Mouse (Mus musculus) G1E (cell line): ENCODE measurements around the gene Dync1i1. TPM values are rescaled to one million over a fixed set of nuclear protein-coding genes. Genes with fewer than 3 reads are reported as not detected.

Experiments used
- ATAC-seq: 2 replicates; pipeline ENCODE4 v1.8.0; 2016; ENCODE audit warnings: mild to moderate bottlenecking; ENCODE audit not compliant: insufficient number of reproducible peaks, poor library complexity, low FRiP score, severe bottlenecking; ENCODE audit errors: extremely low read depth
- DNase-seq: peaks from one replicate; pipeline ENCODE4 v3.0.0; 2012; ENCODE audit warnings: low spot score
- H3K27me3 ChIP-seq: 2 replicates; pipeline ENCODE4 v1.6.1; 2012; ENCODE audit warnings: mild to moderate bottlenecking, low read length, inconsistent platforms; ENCODE audit not compliant: insufficient read depth
- H3K36me3 ChIP-seq: replicated peaks from 2 replicates; pipeline ENCODE3; 2012; ENCODE audit warnings: mild to moderate bottlenecking, inconsistent platforms
- H3K4me1 ChIP-seq: 2 replicates; pipeline ENCODE4 v1.6.1; 2012; ENCODE audit warnings: low read depth, low read length, inconsistent platforms, mixed read lengths; ENCODE audit not compliant: insufficient read depth
- H3K4me3 ChIP-seq: 2 replicates; pipeline ENCODE4 v1.5.1; 2012; ENCODE audit warnings: low read depth, mild to moderate bottlenecking, inconsistent platforms, low read length, moderate library complexity, mixed read lengths
- H3K9me3 ChIP-seq: replicated peaks from 2 replicates; pipeline ENCODE4 v1.6.1; 2012; ENCODE audit warnings: inconsistent platforms
- CTCF ChIP-seq: IDR thresholded peaks from 2 replicates; pipeline ENCODE4 v1.5.1; 2012; ENCODE audit warnings: low read depth, low read length, inconsistent platforms, mixed read lengths
- GATA1 ChIP-seq: IDR thresholded peaks from 2 replicates; pipeline ENCODE4 v1.6.1; 2012; ENCODE audit warnings: borderline replicate concordance, low read length, inconsistent platforms, mixed read lengths
- GATA2 ChIP-seq: IDR thresholded peaks from 2 replicates; pipeline ENCODE4 v1.6.1; 2012; ENCODE audit warnings: low read depth, low read length, inconsistent platforms, borderline replicate concordance
- POLR2AphosphoS5 ChIP-seq: IDR thresholded peaks from 2 replicates; pipeline ENCODE4 v1.6.1; 2012; ENCODE audit warnings: low read depth, low read length, inconsistent platforms; ENCODE audit not compliant: insufficient replicate concordance
- TAL1 ChIP-seq: conservative IDR thresholded peaks from 2 replicates; pipeline ENCODE4 v1.6.1; 2012; ENCODE audit warnings: low read depth, low read length, inconsistent platforms, mixed read lengths
- polyA plus RNA-seq: library from polyadenylated mRNA; stranded (reverse); fragments of >175 nt; gene quantifications from 2 replicates; pipeline ENCODE4 v1.2.3, GENCODE M21; 2012
- total RNA-seq, 2 experiments: library from RNA; stranded (forward) in 1 of 2; stranded (reverse) in 1 of 2; fragments of 200-1000 nt in 1 of 2; fragments of >200 nt in 1 of 2; fragmentation: Nextera tagmentation in 1 of 2; gene quantifications; 2 replicates each; pipeline ENCODE4 v1.2.3; 2014 to 2017

The Dync1i1 gene
- total and polyA plus RNA-seq, 3 experiments = 0.33 TPM; not detected in 2

- Histone ChIP-seq H3K4me1 (no peaks in the 10 kb centered on the region), H3K36me3 (peaks cover 57% of the 10 kb centered on the region), H3K4me3 (no peak overlapping the region), H3K27me3 (no peaks in the 10 kb centered on the region), H3K9me3 (no peaks in the 10 kb centered on the region)
- TF ChIP-seq CTCF (no peak), GATA1 (no peak), GATA2 (no peak)
- ATAC-seq (no peak), DNase-seq (no peak)
Measured at GRCm38 (mm10) chr6:6075940-6076447, 350.6 kb downstream of the Dync1i1 start.

DNA sequence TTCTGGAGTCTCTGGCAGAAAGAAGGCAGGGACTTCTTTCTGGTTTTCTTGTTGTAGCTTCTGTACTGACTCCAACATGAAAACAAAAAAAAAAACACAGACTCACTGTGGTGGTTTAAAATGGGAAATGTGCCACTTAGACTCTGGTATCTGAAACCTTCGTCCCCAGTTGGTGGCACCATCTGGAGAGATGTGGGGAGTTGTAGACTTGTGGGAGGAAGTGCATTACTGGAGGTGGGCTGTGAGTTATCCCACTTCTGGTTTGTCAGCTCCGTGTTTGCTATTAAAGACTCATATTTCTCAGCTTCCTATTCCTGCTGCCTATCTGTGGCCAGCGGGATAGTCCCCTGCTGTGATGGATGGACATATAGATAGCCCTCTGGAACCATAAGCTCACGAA, 351.8 kb downstream of the Dync1i1 start:
- H3K36me3 ChIP-seq = peaks cover 53% of the 10 kb centered on the region
- TF ChIP-seq CTCF (no peak), POLR2AphosphoS5 (no peak), GATA2 (no peak), GATA1 (no peak), TAL1 (no peak)
- H3K4me1 ChIP-seq = no peaks in the 10 kb centered on the region
- H3K9me3 ChIP-seq = no peaks in the 10 kb centered on the region
- no peaks in the 10 kb centered on the region for H3K27me3 ChIP-seq
- no peak for DNase-seq
- ATAC-seq = no peak
- H3K4me3 ChIP-seq = no peak overlapping the region

Other genes starting within 250 kb of the Dync1i1 start
- gene Pdk4, start 229.3 kb upstream of the Dync1i1 start, total RNA-seq (2014; fragmentation: Nextera tagmentation) = not detected in 2 replicates
- 0.05 TPM in 1 of 2 replicates, not detected in the other for gene Pdk4, start 229.3 kb upstream of the Dync1i1 start, total RNA-seq (2017)
- gene Pdk4, start 229.3 kb upstream of the Dync1i1 start, polyA plus RNA-seq = not detected in 2 replicates